Mouse (Mus musculus) midbrain, embryonic 14.5 days (tissue): ENCODE measurements around the gene Ccdc184. TPM values are rescaled to one million over a fixed set of nuclear protein-coding genes. Genes with fewer than 3 reads are reported as not detected.

Experiments
- ATAC-seq: fragments of 200-750 bp; cut with Nextera tagmentation; 2 replicates; pipeline ENCODE4 v1.8.0; 2017; ENCODE audit warnings: moderate number of reproducible peaks, moderate library complexity; ENCODE audit not compliant: low FRiP score, low TSS enrichment
- DNase-seq: peaks from one replicate; pipeline ENCODE4 v3.0.0-alpha.2; 2015
- H3K27ac ChIP-seq: fragments of 300-500 bp; sonication (generic); replicated peaks from 2 replicates; pipeline ENCODE4 v1.5.1; 2014; ENCODE audit warnings: mild to moderate bottlenecking, low read depth, low read length, moderate library complexity
- H3K27me3 ChIP-seq: fragments of 300-500 bp; sonication (generic); 2 replicates; pipeline ENCODE4 v1.6.1; 2014; ENCODE audit warnings: low read length, control low read depth, mixed read lengths; ENCODE audit not compliant: control insufficient read depth, insufficient read depth
- H3K36me3 ChIP-seq: fragments of 300-500 bp; sonication (generic); 2 replicates; pipeline ENCODE4 v1.6.1; 2014; ENCODE audit warnings: low read length, control low read depth; ENCODE audit not compliant: control insufficient read depth, insufficient read depth
- H3K4me1 ChIP-seq: fragments of 300-500 bp; sonication (generic); 2 replicates; pipeline ENCODE4 v1.6.1; 2014; ENCODE audit warnings: mild to moderate bottlenecking, antibody characterized with exemption, low read length, control low read depth; ENCODE audit not compliant: control insufficient read depth, insufficient read depth
- H3K4me2 ChIP-seq: fragments of 300-500 bp; sonication (generic); 2 replicates; pipeline ENCODE4 v1.6.1; 2014; ENCODE audit warnings: mild to moderate bottlenecking, low read length, moderate library complexity
- H3K4me3 ChIP-seq: fragments of 300-500 bp; sonication (generic); replicated peaks from 2 replicates; pipeline ENCODE4 v1.5.1; 2014; ENCODE audit warnings: low read depth, low read length
- H3K9ac ChIP-seq: fragments of 300-500 bp; sonication (generic); replicated peaks from 2 replicates; pipeline ENCODE4 v1.6.1; 2014; ENCODE audit warnings: mild to moderate bottlenecking, low read length, moderate library complexity
- H3K9me3 ChIP-seq: fragments of 300-500 bp; sonication (generic); 2 replicates; pipeline ENCODE4 v1.6.1; 2016; ENCODE audit warnings: low read length, control low read depth, mixed read lengths; ENCODE audit not compliant: control insufficient read depth
- WGBS: fragments of 180-500 bp; shearing (Covaris S2); extraction: QIAGEN DNeasy Blood & Tissue Kit; methylation state at CpG from one replicate; pipeline ENCODE4 v1.1.7; 2014; 5-methylcytosine and 5-hydroxymethylcytosine counted together
- polyA plus RNA-seq: library from polyadenylated mRNA; unstranded; fragments of >200 nt; fragmentation: Nextera tagmentation; extraction: Ambion mirVana; gene quantifications from 2 replicates; pipeline ENCODE4 v1.2.1, GENCODE M21; 2014

The Ccdc184 gene
- 98.5 and 102 TPM in 2 replicates for polyA plus RNA-seq

DNA sequence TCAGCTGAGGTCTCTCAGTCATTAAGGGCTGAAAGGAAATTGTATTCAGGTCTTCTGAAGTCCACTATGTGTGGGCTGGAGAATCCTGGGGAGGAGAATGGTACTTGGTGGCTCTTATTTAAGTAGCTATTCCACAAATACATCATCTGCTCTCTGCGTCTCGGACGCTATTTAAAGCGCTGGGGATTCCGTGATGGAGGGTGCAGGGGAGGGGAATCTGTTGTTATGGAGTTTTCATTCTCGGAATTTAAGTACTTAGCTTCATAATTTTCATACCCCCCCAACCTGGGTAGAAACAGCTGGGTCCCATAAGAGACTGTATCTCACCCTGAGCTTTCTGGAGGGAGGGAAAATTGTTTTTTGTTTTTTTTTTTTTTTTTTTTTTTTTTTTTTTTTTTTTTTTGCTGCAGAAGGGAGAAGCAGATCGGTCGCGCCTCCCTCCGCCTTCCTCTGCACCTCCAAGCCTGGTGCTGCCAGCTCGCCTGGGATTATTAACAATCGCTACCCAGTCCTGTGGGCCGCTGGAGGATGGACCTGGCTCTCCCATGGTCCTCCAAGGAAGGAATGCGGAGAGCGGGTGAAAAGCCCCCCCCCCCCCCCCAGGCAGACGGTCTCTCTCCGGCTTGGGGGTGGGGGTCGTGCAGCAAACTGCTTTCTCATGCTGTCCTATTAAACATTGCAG is at the start of gene Ccdc184:
Gene Ccdc184, plus strand, starts transcription at position 196 of the 682 bp plus-strand sequence.
- ATAC-seq (peak; percentile 78), DNase-seq (peak; percentile 60)
- Histone ChIP-seq H3K9ac (peak within 1 kb of the TSS; percentile 66), H3K36me3 (no peaks in the 10 kb centered on the region), H3K4me2 (peak within 1 kb of the TSS; percentile 81), H3K27me3 (peaks cover 6% of the 10 kb centered on the region; the same call in 1 of the 2 replicates), H3K9me3 (no peaks in the 10 kb centered on the region), H3K4me3 (peak within 1 kb of the TSS; percentile 59), H3K27ac (peak within 1 kb of the TSS; percentile 91), H3K4me1 (peaks cover 33% of the 10 kb centered on the region)
- WGBS = 1% methylated on average over 18 of the region's 18 CpGs

DNA sequence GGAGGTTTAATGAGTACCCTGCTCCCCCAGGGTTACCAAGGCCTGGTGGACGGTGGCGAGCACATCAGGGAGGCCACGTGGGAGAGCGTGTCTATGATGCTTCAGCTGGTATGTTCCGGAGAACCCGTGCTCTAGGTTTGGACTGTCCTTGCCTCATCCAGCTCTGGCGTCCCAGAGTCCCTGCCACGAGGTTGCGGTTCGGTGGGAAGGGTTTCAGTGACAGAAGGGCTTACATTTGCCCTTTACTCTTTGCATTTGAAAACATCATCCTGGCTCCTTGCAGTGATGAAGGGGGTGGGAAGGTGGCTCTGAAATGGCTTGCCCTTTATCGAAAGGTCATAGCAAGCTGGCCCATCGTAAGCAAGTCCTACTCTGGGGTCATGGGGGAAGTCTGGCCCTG is 47.6 kb upstream of the Ccdc184 start:
- Histone ChIP-seq H3K9ac (no peak overlapping the region), H3K36me3 (peaks cover 68% of the 10 kb centered on the region), H3K27me3 (no peaks in the 10 kb centered on the region), H3K27ac (no peak overlapping the region), H3K4me2 (no peak overlapping the region), H3K9me3 (no peaks in the 10 kb centered on the region), H3K4me1 (no peaks in the 10 kb centered on the region), H3K4me3 (no peak overlapping the region)
- ATAC-seq (no peak), DNase-seq (no peak)
- WGBS = 86% methylated on average over 12 of the region's 12 CpGs

DNA sequence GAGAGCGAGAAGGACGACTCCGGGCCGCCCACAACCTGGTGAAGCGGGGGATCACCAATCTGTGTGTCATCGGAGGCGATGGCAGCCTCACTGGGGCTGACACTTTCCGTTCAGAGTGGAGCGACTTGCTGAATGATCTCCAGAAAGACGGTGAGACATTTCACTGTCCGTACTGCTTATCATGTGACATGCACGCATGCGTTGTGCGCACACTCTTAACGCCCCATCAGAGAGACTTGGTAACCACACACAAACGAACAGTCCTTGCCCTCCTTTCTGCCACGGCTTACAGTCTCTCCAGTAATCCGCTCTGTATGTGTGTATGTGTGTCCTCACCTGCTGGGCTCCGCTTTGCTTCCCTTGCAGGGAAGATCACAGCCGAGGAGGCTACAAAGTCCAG is 46.1 kb upstream of the Ccdc184 start:
- Histone ChIP-seq H3K27ac (no peak overlapping the region), H3K4me1 (no peaks in the 10 kb centered on the region), H3K9me3 (no peaks in the 10 kb centered on the region), H3K4me2 (no peak overlapping the region), H3K4me3 (no peak overlapping the region), H3K9ac (no peak overlapping the region), H3K27me3 (no peaks in the 10 kb centered on the region), H3K36me3 (peaks cover 75% of the 10 kb centered on the region)
- WGBS = 95% methylated on average over 20 of the region's 20 CpGs
- no peak for ATAC-seq
- DNase-seq = no peak

DNA sequence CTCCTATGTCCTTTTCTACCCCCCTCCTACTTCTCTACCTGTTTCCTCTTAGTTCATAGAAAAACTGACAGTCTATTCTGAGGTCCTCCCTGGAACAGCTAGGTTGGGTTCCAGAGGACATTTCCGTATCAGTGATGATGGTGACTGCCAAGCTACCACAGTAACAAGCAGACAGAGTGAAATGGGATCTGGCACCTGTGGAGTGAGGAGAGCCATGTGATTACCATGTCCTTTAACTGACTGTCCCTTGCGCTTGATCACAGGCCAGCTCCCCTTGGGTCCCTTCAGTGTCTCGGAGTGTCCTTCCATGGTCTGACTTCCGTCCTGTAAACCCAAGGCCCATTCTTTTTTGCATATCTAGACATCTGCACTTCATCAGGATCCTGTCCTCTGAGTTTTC is 36.0 kb upstream of the Ccdc184 start:
- H3K27me3 ChIP-seq = no peaks in the 10 kb centered on the region
- H3K4me3 ChIP-seq = no peak overlapping the region
- no peaks in the 10 kb centered on the region for H3K4me1 ChIP-seq
- no peaks in the 10 kb centered on the region for H3K9me3 ChIP-seq
- H3K27ac ChIP-seq = no peak overlapping the region
- no peak overlapping the region for H3K4me2 ChIP-seq
- DNase-seq = no peak
- peaks cover 95% of the 10 kb centered on the region for H3K36me3 ChIP-seq
- 87% methylated on average over 4 of the region's 4 CpGs for WGBS
- no peak overlapping the region for H3K9ac ChIP-seq
- ATAC-seq = no peak

DNA sequence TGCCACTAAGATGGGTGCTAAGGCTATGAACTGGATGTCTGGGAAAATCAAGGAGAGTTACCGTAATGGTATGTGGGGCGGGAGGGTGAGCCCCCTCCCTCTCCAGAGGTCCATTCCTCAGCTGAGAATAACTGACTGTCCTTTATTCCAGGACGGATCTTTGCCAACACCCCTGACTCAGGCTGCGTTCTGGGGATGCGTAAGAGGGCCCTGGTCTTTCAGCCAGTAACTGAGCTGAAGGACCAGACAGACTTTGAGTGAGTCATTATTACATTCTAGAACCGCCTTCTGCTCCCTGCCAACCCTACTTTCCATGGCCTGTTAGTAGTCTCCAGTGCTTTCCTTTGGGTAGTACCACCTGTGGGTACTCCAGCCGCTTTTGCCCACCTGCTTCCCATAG is 35.5 kb upstream of the Ccdc184 start:
- H3K4me3 ChIP-seq = no peak overlapping the region
- no peak overlapping the region for H3K27ac ChIP-seq
- H3K36me3 ChIP-seq = peaks cover 95% of the 10 kb centered on the region
- H3K4me1 ChIP-seq = no peaks in the 10 kb centered on the region
- H3K9ac ChIP-seq = no peak overlapping the region
- no peak overlapping the region for H3K4me2 ChIP-seq
- WGBS = 93% methylated on average over 7 of the region's 7 CpGs
- ATAC-seq (no peak), DNase-seq (no peak)
- no peaks in the 10 kb centered on the region for H3K9me3 ChIP-seq
- H3K27me3 ChIP-seq = no peaks in the 10 kb centered on the region

DNA sequence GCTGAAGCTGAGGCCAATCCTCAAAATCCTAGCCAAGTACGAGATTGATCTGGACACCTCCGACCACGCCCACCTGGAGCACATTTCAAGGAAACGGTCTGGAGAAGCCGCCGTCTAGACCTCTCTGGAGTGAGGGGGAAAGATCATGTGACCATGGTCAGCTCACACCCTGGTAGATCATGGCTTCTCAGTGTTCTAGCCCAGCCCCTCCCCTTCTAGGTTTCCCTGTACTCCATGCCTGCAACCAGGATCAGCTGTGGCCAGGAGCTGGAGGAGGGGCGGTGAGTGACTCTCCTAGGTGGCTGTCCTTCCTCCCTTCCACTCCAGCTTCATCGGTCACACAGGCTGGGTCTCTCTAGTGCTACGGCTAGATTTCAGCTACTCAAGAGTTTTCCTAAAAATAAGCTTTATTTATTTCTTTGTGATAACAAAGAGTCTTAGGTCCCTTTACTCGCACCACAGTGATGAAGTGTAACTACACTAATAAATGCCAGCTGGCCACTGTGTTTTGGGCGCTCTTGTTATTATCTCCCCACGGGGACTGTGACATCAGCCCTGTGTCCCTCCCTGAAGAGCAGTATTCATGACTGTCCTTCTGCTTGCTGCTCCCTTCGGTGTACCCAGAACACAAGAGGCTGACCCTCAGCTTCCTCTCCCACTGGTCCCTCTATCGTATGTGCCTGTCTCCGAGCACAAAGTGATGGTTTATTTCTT is 34.9 kb upstream of the Ccdc184 start:
- Histone ChIP-seq H3K9me3 (no peaks in the 10 kb centered on the region), H3K36me3 (peaks cover 93% of the 10 kb centered on the region), H3K9ac (no peak overlapping the region), H3K4me1 (no peaks in the 10 kb centered on the region), H3K27me3 (no peaks in the 10 kb centered on the region), H3K4me2 (no peak overlapping the region), H3K27ac (no peak overlapping the region), H3K4me3 (no peak overlapping the region)
- no peak for DNase-seq
- no peak for ATAC-seq
- WGBS = 91% methylated on average over 15 of the region's 15 CpGs

DNA sequence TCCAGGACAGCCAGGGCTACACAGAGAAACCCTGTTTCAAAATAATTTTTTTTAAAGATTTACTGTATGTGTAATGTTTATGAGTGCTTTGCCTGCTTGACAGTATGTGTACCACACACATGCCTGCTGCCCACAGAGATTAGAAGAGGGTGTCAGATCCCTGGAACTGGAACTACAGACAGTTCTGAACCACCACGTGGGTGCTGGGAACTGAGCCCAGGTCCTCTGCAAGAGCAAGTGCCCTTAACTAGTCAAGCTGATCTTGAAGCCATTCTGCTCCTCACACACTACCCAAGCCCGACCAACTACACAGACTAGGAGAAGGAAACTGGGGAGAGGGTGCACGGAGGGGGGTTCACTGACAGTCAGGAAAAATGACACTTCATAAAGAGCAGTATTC is 33.5 kb upstream of the Ccdc184 start:
- DNase-seq = no peak
- 90% methylated on average over 3 of the region's 3 CpGs for WGBS
- no peaks in the 10 kb centered on the region for H3K4me1 ChIP-seq
- H3K36me3 ChIP-seq = peaks cover 87% of the 10 kb centered on the region
- no peak overlapping the region for H3K9ac ChIP-seq
- no peak overlapping the region for H3K4me3 ChIP-seq
- H3K27me3 ChIP-seq = no peaks in the 10 kb centered on the region
- no peak overlapping the region for H3K4me2 ChIP-seq
- H3K9me3 ChIP-seq = no peaks in the 10 kb centered on the region
- no peak for ATAC-seq
- no peak overlapping the region for H3K27ac ChIP-seq

DNA sequence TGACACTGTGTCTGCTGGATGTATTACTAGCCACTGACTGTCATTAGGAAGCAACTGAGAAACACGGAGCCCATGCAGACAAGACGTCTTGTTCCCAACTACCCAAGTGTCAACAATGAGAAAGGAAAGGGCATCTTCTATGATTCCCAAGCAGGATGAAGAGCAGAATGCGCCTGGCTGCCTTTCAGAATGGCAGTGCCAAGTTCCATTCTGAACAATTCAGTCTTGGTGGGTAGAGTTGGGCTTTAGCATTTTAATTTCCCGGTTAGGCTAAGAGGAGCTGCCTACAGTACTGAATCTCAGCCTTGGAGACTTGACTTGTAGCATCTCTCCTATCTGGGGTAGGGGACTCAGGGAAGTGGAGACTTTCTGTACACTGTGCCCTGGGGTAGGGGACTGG is 32.9 kb upstream of the Ccdc184 start:
- no peak overlapping the region for H3K4me3 ChIP-seq
- H3K9me3 ChIP-seq = no peaks in the 10 kb centered on the region
- peaks cover 84% of the 10 kb centered on the region for H3K36me3 ChIP-seq
- H3K4me2 ChIP-seq = no peak overlapping the region
- WGBS = 90% methylated on average over 4 of the region's 4 CpGs
- H3K27ac ChIP-seq = 0 out of 2 replicates have a peak overlapping the region, but pooled peaks have one; percentile 32
- no peaks in the 10 kb centered on the region for H3K27me3 ChIP-seq
- DNase-seq (peak; percentile 4), ATAC-seq (no peak)
- no peaks in the 10 kb centered on the region for H3K4me1 ChIP-seq
- no peak overlapping the region for H3K9ac ChIP-seq

DNA sequence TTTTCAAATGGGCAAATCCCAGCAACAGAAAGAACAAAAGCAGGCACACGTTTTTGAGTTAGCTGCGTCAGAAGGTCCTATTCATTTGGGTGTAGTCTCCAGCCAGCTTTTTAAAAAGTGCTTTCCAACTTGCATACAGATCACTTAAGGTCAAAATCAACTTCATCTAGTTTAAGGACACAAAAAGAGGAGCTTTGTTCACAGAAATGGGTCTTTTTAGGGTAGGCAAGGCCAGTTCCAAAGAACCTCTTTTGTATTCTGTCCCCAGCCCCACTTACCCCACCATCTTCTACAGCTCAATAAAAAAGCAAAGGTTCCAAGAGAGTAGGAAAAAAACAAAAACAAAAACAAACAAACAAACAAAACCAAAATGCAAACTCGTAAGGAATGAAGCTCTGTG is 32.3 kb upstream of the Ccdc184 start:
- H3K36me3 ChIP-seq = peaks cover 85% of the 10 kb centered on the region
- H3K4me1 ChIP-seq = no peaks in the 10 kb centered on the region
- DNase-seq (no peak), ATAC-seq (no peak)
- no peak overlapping the region for H3K9ac ChIP-seq
- no peaks in the 10 kb centered on the region for H3K27me3 ChIP-seq
- H3K27ac ChIP-seq = no peak overlapping the region
- no peaks in the 10 kb centered on the region for H3K9me3 ChIP-seq
- 76% methylated on average over 3 of the region's 3 CpGs for WGBS
- no peak overlapping the region for H3K4me3 ChIP-seq
- H3K4me2 ChIP-seq = no peak overlapping the region
